Mouse (Mus musculus): ENCODE measurements around the gene Gm4450. TPM values are rescaled to one million over a fixed set of nuclear protein-coding genes. Genes with fewer than 3 reads are reported as not detected.

The Gm4450 gene
- polyA plus RNA-seq, 1 experiment from 2014 or later = not detected

DNA sequence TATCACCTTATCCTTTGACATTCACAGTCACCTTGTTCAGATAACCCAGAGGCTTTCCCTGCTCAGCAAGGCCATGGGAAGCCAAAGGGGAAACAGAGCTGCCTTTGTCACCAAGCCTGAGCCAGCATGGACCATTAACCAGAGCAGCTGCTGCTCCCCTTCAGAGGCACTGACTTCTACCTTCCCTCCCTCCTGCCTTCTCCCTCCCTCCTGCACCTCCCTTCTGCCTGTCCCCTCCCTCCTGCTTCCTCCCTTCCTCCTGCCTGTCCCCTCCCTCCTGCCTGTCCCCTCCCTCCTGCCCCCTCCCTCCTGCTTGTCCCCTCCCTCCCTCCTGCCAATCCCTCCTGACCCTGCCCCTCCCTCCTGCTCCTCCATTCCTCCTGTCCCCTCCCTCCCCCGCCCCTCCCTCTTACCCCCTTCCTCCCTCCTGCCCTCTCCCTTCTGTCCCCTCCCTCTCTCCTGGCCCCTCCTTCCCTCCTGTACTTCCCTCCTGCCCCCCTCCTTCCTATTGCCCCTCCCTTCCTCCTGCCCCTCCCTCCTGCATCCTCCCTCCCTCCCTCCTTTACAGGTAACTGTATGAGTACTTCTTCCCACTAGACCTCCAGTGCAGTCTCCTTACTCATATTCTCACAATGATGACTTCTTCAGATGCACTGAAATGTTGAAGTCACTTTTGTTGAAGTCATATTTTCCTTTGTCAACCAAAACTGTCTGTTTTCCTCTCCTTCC is 22.7 kb downstream of the Gm4450 start:
- no peak overlapping the region for H3K4me2 ChIP-seq
- no peak overlapping the region for H3K4me3 ChIP-seq (replicated peaks)
- H3K27me3 ChIP-seq = peaks cover 10% of the 10 kb centered on the region
- ATAC-seq (ENCODE audit: low FRiP score) = peak; percentile 36; the same call in 1 of the 2 replicates
- no peak overlapping the region for H3K9ac ChIP-seq
- H3K4me1 ChIP-seq = peaks cover 4% of the 10 kb centered on the region; the same call in 1 of the 2 replicates
- no peaks in the 10 kb centered on the region for H3K36me3 ChIP-seq (replicated peaks)
- 38% methylated on average over 1 of the region's 1 CpGs for WGBS
- no peaks in the 10 kb centered on the region for H3K9me3 ChIP-seq
- no peak overlapping the region for H3K27ac ChIP-seq

DNA sequence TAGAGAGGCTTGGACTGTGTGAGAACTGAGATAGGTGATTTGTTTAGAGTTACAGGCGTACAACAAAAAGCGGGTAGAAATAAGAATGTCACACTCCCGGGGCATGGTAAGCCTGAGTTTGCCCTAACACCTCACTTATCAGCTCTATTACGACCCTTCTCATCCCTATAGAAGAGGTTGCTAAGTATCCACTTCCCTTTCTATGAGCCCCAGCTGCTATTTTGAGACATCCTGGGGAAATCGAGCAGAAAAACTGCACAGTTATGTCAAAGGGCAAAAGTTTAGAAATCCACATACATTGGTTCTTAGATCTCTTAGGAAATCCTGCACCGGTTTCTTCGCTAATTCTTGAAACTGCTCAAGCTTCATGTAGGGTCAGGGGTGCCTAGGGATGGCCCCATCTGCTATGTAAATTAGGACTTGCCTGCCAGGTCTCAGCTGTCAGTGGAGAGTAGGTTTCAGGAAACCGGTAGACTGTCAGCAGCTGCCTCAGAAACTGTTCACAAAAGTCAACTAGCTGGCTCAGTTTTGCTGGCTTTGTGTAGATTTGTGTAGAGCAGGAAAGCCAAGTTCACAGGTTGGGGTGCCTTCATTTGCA is 27.9 kb downstream of the Gm4450 start:
- H3K9me3 ChIP-seq = no peaks in the 10 kb centered on the region
- no peak overlapping the region for H3K9ac ChIP-seq
- H3K4me3 ChIP-seq (replicated peaks) = peak overlapping the region; percentile 63; the same call in 1 of the 2 replicates
- ATAC-seq (ENCODE audit: low FRiP score) = no peak
- peaks cover 9% of the 10 kb centered on the region for H3K36me3 ChIP-seq (replicated peaks)
- no peak overlapping the region for H3K4me2 ChIP-seq
- H3K27me3 ChIP-seq = peaks cover 46% of the 10 kb centered on the region
- 24% methylated on average over 8 of the region's 8 CpGs for WGBS
- H3K27ac ChIP-seq = no peak overlapping the region
- peaks cover 23% of the 10 kb centered on the region for H3K4me1 ChIP-seq

DNA sequence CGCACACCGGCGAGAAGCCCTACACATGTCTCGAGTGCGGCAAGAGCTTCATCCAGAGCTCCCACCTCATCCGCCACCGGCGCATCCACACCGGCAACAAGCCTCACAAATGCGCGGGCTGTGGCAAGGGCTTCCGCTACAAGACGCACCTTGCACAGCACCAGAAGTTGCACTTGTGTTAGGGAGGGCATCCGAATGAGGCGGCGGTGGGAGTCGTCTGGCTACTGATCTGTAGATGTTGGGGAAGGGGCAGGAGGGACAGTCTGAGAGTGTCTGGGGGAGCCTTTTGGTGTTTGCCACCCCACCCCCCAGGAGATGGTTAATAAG is 28.5 kb downstream of the Gm4450 start:
- Histone ChIP-seq H3K4me3 (replicated peaks) (peak overlapping the region; percentile 63), H3K9me3 (no peaks in the 10 kb centered on the region), H3K27me3 (peaks cover 46% of the 10 kb centered on the region), H3K36me3 (replicated peaks) (peaks cover 9% of the 10 kb centered on the region), H3K27ac (no peak overlapping the region), H3K4me1 (peaks cover 23% of the 10 kb centered on the region), H3K4me2 (peak overlapping the region; percentile 95), H3K9ac (peak overlapping the region; percentile 58)
- 0 out of 2 replicates have a peak, but pooled peaks have one; percentile 13 for ATAC-seq (ENCODE audit: low FRiP score)
- WGBS = 3% methylated on average over 17 of the region's 17 CpGs

DNA sequence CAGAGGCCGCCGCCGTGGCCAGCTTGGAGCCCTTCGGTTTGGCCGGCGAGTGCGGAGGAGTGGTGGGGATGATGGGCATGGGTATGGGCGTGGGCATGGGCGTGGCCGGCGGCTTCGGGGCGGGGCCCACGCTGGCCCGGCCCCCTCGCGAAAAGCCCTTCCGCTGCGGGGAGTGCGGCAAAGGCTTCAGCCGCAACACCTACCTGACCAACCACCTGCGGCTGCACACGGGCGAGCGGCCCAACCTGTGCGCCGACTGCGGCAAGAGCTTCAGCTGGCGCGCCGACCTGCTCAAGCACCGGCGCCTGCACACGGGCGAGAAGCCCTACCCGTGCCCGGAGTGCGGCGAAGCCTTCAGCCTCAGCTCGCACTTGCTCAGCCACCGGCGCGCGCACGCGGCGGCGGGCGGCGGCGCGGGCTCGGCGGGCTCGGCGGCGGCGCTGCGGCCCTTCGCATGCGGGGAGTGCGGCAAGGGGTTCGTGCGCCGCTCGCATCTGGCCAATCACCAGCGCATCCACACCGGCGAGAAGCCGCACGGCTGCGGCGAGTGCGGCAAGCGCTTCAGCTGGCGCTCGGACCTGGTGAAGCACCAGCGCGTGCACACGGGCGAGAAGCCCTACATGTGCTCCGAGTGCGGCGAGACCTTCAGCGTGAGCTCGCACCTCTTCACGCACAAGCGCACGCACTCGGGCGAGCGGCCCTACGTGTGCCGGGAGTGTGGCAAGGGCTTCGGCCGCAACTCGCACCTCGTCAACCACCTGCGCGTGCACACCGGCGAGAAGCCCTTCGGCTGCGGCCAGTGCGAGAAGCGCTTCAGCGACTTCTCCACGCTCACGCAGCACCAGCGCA is 29.1 kb downstream of the Gm4450 start:
- no peaks in the 10 kb centered on the region for H3K9me3 ChIP-seq
- ATAC-seq (ENCODE audit: low FRiP score) = peak; percentile 94
- H3K27ac ChIP-seq = no peak overlapping the region
- peaks cover 23% of the 10 kb centered on the region for H3K4me1 ChIP-seq
- peak overlapping the region; percentile 95 for H3K4me2 ChIP-seq
- peaks cover 9% of the 10 kb centered on the region for H3K36me3 ChIP-seq (replicated peaks)
- peak overlapping the region; percentile 63 for H3K4me3 ChIP-seq (replicated peaks)
- H3K27me3 ChIP-seq = peaks cover 46% of the 10 kb centered on the region
- peak overlapping the region; percentile 58 for H3K9ac ChIP-seq
- under 1% methylated on average over 110 of the region's 110 CpGs for WGBS

DNA sequence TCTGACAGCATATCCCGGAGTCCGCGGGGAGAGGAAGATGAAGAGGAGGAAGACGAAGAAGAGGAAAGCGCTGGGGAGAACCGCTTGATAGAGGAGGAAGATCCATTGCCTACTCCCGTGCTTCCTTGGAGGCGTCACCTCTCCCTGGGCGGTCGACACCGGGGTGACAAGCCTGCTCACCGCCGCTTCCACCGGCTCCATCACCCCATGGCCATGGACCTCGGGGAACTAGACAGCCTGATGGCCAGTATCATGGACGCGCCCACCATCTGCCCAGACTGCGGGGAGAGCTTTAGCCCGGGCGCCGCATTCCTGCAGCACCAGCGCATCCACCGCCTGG is 29.7 kb downstream of the Gm4450 start:
- Histone ChIP-seq H3K27me3 (peaks cover 46% of the 10 kb centered on the region), H3K27ac (no peak overlapping the region), H3K9me3 (no peaks in the 10 kb centered on the region), H3K36me3 (replicated peaks) (peaks cover 9% of the 10 kb centered on the region), H3K4me3 (replicated peaks) (peak overlapping the region; percentile 63), H3K4me2 (peak overlapping the region; percentile 95), H3K9ac (peak overlapping the region; percentile 58), H3K4me1 (peaks cover 23% of the 10 kb centered on the region)
- under 1% methylated on average over 23 of the region's 23 CpGs for WGBS
- ATAC-seq (ENCODE audit: low FRiP score) = no peak

DNA sequence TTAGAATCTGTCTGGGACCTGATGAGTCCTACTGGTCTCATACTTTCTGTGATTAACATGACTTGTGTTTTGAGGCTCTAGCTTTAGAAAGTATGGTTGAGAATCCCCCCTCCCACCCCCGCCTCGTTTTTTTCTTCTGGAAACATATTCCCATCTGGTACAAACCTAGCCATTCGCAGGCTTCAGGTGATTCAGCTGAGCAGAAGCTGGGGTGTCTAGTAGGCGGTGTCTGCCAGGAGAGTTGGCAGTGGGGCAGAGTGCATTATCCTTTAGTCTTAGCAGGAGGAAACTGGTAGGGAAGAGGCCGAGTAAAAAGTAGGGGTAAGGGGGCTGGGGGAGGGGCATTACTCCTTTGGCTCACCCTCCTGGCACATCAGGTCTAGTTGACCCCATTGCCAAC is 30.2 kb downstream of the Gm4450 start:
- Histone ChIP-seq H3K4me1 (peaks cover 23% of the 10 kb centered on the region), H3K9me3 (no peaks in the 10 kb centered on the region), H3K9ac (peak overlapping the region; percentile 58; the same call in 1 of the 2 replicates), H3K27ac (no peak overlapping the region), H3K4me2 (peak overlapping the region; percentile 95), H3K27me3 (peaks cover 46% of the 10 kb centered on the region), H3K36me3 (replicated peaks) (peaks cover 9% of the 10 kb centered on the region), H3K4me3 (replicated peaks) (peak overlapping the region; percentile 63)
- 46% methylated on average over 5 of the region's 5 CpGs for WGBS
- no peak for ATAC-seq (ENCODE audit: low FRiP score)

DNA sequence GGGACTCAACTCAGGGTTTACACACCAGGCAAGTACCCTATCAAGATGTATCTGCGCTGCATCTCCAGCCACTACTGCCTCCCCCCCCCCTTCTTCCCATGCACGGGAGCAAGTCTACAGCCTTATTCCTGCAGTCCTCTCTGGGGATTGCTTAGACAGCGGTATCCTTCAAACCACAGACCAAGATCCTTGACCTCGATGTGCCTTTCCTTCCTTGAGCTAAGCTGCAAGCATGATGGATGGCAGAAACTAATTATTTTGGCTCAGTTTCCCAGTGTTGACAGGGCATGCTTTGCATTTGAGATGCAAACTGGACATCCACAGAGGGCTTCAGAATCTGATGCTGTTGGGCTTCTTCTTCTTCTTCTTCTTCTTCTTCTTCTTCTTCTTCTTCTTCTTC is 34.0 kb downstream of the Gm4450 start:
- Histone ChIP-seq H3K9ac (no peak overlapping the region), H3K9me3 (no peaks in the 10 kb centered on the region), H3K27ac (no peak overlapping the region), H3K4me3 (replicated peaks) (no peak overlapping the region), H3K27me3 (peaks cover 23% of the 10 kb centered on the region), H3K4me2 (no peak overlapping the region), H3K36me3 (replicated peaks) (peaks cover 9% of the 10 kb centered on the region), H3K4me1 (peaks cover 12% of the 10 kb centered on the region)
- 96% methylated on average over 4 of the region's 4 CpGs for WGBS
- no peak for ATAC-seq (ENCODE audit: low FRiP score)

DNA sequence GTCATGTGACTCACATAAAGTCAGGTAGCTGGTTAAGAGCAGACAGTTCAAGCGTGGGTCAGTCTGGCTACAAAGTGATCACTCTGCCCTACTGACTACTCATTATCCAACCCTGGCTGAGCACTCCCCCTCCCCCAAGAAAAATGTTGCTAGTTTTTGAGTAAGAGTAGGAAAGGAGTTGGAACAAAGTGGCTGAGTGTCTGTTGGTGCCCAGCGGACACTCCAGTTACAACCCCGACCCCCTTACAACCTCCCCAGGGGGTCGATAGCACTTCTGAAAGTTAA is 37.2 kb downstream of the Gm4450 start:
- Histone ChIP-seq H3K27me3 (no peaks in the 10 kb centered on the region), H3K27ac (no peak overlapping the region), H3K36me3 (replicated peaks) (no peaks in the 10 kb centered on the region), H3K4me1 (peaks cover 8% of the 10 kb centered on the region; the same call in 1 of the 2 replicates), H3K9me3 (no peaks in the 10 kb centered on the region), H3K4me2 (no peak overlapping the region), H3K9ac (no peak overlapping the region), H3K4me3 (replicated peaks) (no peak overlapping the region)
- ATAC-seq (ENCODE audit: low FRiP score) = no peak
- WGBS = 51% methylated on average over 4 of the region's 4 CpGs

DNA sequence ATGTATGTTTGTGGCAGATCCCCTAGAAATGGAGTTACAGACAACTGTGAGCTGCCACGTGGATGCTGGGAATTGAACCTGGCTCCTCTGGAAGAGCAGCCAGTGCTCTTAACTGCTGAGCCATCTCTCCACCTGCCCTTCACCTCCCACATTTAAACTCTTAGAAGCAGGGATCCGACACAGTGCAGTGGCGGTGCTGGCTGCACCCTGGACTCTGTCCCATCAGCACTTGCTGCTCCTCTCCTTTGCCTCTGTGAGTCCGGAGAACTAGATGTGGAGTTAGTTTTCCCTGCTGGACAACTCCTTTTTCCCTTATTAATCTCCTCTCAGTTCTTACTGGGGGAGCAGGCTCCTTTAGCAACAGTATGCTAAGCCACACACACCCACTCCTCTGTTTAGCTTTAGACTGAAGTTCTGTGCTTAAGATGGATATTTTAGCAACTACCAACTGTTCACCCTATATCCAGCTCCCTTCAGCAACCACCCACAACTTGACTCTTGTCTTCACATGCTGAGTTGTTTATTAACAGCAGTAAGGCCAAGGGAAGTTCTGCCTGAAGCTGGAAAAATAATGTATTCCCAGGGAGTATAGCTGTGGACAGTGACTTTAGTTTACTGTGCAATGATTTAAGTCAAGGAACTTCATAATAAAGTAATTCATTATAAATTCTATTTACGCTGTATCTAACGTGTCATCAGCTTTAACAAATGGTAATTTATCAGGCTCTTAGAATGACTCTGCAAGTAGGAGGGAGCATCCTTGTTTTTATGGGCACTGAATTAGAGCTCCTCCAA is 37.7 kb downstream of the Gm4450 start:
- ATAC-seq (ENCODE audit: low FRiP score) = no peak
- H3K4me1 ChIP-seq = peaks cover 8% of the 10 kb centered on the region; the same call in 1 of the 2 replicates
- no peaks in the 10 kb centered on the region for H3K36me3 ChIP-seq (replicated peaks)
- H3K27me3 ChIP-seq = no peaks in the 10 kb centered on the region
- H3K9me3 ChIP-seq = no peaks in the 10 kb centered on the region
- no peak overlapping the region for H3K9ac ChIP-seq
- WGBS = 72% methylated on average over 6 of the region's 6 CpGs
- no peak overlapping the region for H3K4me3 ChIP-seq (replicated peaks)
- H3K27ac ChIP-seq = no peak overlapping the region
- H3K4me2 ChIP-seq = no peak overlapping the region

DNA sequence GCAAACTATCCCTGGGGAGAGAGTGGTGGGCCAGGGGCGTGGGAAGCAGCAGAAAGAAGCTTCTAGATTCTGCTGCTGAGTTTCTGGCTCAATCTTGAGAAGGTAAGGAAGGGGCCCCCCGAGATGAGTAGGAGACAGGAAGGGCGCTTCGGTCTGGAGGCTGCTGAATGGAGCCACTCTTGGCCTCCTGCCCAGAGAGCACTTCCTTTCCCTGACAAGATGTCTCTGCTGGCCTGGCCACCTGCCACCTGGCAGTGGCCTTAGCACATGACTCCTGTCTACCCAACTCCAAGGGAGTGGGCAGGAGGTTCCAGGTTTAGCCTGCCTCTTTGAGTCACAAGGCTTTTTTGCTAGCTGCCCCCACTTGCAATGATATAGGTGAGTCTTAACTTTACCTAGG is 39.6 kb downstream of the Gm4450 start:
- WGBS = 81% methylated on average over 4 of the region's 4 CpGs
- no peaks in the 10 kb centered on the region for H3K27me3 ChIP-seq
- no peaks in the 10 kb centered on the region for H3K36me3 ChIP-seq (replicated peaks)
- H3K27ac ChIP-seq = no peak overlapping the region
- peaks cover 8% of the 10 kb centered on the region; the same call in 1 of the 2 replicates for H3K4me1 ChIP-seq
- H3K4me3 ChIP-seq (replicated peaks) = no peak overlapping the region
- ATAC-seq (ENCODE audit: low FRiP score) = no peak
- no peaks in the 10 kb centered on the region for H3K9me3 ChIP-seq
- no peak overlapping the region for H3K4me2 ChIP-seq
- no peak overlapping the region for H3K9ac ChIP-seq

DNA sequence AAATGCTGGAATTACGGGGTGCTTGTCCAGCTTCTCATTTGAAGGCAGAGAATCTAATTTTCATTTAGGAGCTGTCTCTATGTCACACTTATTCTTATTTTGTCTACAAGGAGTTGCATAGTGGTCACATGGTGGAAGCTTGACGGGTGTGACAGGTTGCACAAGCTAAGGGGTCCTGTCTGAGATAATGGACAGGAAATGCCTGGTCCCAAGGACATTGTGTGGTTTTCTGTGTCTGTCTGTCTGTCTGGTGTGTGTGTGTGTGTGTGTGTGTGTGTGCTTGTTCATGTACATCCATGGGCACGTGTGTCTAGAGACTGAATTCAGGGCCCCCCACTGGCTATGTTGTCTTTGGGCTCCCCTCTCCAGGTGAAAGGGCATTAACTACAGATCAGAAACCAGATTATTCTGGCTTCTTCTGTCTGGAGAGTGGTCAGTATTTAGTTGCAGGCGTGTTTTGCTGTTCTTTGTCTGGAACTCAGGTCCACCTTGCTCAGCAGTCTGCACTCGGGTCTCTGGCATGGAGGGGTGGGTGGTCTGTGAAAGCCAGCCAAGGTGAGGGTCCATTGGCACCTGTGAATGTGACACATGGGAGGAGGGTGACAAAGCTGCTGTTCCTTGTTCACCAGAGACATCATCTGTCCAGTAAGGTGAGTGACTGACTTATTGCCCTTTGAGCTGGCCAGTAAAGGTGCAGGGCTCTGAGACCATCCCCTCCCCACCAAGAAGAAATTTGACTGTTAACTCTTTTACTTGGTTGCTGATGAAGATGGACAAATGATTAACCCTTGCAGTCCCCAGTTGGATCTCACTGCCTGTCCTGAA is 40.3 kb downstream of the Gm4450 start:
- Histone ChIP-seq H3K9me3 (no peaks in the 10 kb centered on the region), H3K4me3 (replicated peaks) (no peak overlapping the region), H3K4me1 (peaks cover 8% of the 10 kb centered on the region; the same call in 1 of the 2 replicates), H3K27ac (no peak overlapping the region), H3K9ac (no peak overlapping the region), H3K36me3 (replicated peaks) (no peaks in the 10 kb centered on the region), H3K4me2 (no peak overlapping the region), H3K27me3 (no peaks in the 10 kb centered on the region)
- ATAC-seq (ENCODE audit: low FRiP score) = no peak
- 80% methylated on average over 5 of the region's 5 CpGs for WGBS

All from forebrain, embryonic 12.5 days (tissue).